Mouse (Mus musculus) liver, adult 2 months (tissue): Measurements from ENCODE around the gene Capg.

Experiments used
- CTCF ChIP-seq: fragments of 200-500 bp; IDR thresholded peaks from 2 replicates; pipeline ENCODE4 v1.5.1; 2011; ENCODE audit warnings: low read depth, low read length, control low read depth
- POLR2A ChIP-seq: fragments of 200-500 bp; IDR thresholded peaks from 2 replicates; pipeline ENCODE4 v1.6.1; 2011; ENCODE audit warnings: low read length, control low read depth; ENCODE audit not compliant: insufficient read depth; ENCODE audit errors: extremely low read depth

- TF ChIP-seq CTCF (no peak), POLR2A (no peak)
These were observed 8.2 kb downstream of the Capg start for GRCm38 (mm10) chr6:72552171-72553078.
